Mouse (Mus musculus) lung, embryonic 14.5 days (tissue): Measurements from ENCODE around the gene Xrcc4. TPM values are rescaled to one million over a fixed set of nuclear protein-coding genes. Genes with fewer than 3 reads are reported as not detected.
A peak's percentile ranks its signal among the peaks of the same experiment; 100 is the strongest.

Experiments
- ATAC-seq: fragments of 200-750 bp; cut with Nextera tagmentation; 2 replicates; pipeline ENCODE4 v1.8.0; 2017; ENCODE audit warnings: mild to moderate bottlenecking, moderate TSS enrichment, moderate library complexity; ENCODE audit not compliant: insufficient read depth
- DNase-seq: peaks from one replicate; pipeline ENCODE4 v3.0.0-alpha.2; 2015
- H3K27ac ChIP-seq: fragments of 300-500 bp; sonication (generic); 2 replicates; pipeline ENCODE4 v1.5.1; 2014; ENCODE audit warnings: low read depth, mild to moderate bottlenecking, moderate library complexity
- H3K27me3 ChIP-seq: fragments of 300-500 bp; sonication (generic); 2 replicates; pipeline ENCODE4 v1.6.1; 2014; ENCODE audit warnings: low read length, control low read depth; ENCODE audit not compliant: insufficient read depth
- H3K36me3 ChIP-seq: fragments of 300-500 bp; sonication (generic); 2 replicates; pipeline ENCODE4 v1.6.1; 2014; ENCODE audit warnings: control low read depth; ENCODE audit not compliant: insufficient read depth
- H3K4me1 ChIP-seq: fragments of 300-500 bp; sonication (generic); 2 replicates; pipeline ENCODE4 v1.6.1; 2014; ENCODE audit warnings: antibody characterized with exemption, control low read depth; ENCODE audit not compliant: insufficient read depth
- H3K4me2 ChIP-seq: fragments of 300-500 bp; sonication (generic); 2 replicates; pipeline ENCODE4 v1.6.1; 2014; ENCODE audit warnings: mild to moderate bottlenecking
- H3K4me3 ChIP-seq: fragments of 300-500 bp; sonication (generic); 2 replicates; pipeline ENCODE4 v1.5.1; 2014; ENCODE audit warnings: low read depth, low read length
- H3K9ac ChIP-seq: fragments of 300-500 bp; sonication (generic); 2 replicates; pipeline ENCODE4 v1.6.1; 2014
- H3K9me3 ChIP-seq: fragments of 300-500 bp; sonication (generic); 2 replicates; pipeline ENCODE4 v1.6.1; 2016; ENCODE audit warnings: low read depth, low read length, control low read depth
- CTCF ChIP-seq: IDR thresholded peaks from 2 replicates; pipeline ENCODE4 v1.5.1; 2016; ENCODE audit warnings: antibody characterized with exemption, low read depth
- WGBS: fragments of 180-500 bp; shearing (Covaris S2); extraction: QIAGEN DNeasy Blood & Tissue Kit; methylation state at CpG from one replicate; pipeline ENCODE4 v1.1.7; 2014; 5-methylcytosine and 5-hydroxymethylcytosine counted together
- polyA plus RNA-seq: library from polyadenylated mRNA; unstranded; fragments of >200 nt; fragmentation: Nextera tagmentation; extraction: Ambion mirVana; gene quantifications from 2 replicates; pipeline ENCODE4 v1.2.1, GENCODE M21; 2014

Gene Xrcc4
- polyA plus RNA-seq, 1 experiment from 2014 or later, result 10.5 TPM

GRCm38 (mm10) chr13:89944354-89944753 lies 145.1 kb downstream of the Xrcc4 start:
- H3K4me1 ChIP-seq, result no peaks in the 10 kb centered on the region
- no peaks in the 10 kb centered on the region for H3K36me3 ChIP-seq
- no peaks in the 10 kb centered on the region for H3K27me3 ChIP-seq
- 61% methylated on average over 2 of the region's 2 CpGs for whole genome bisulfite sequencing
- H3K4me3 ChIP-seq, result no peak overlapping the region
- ATAC-seq, result no peak
- no peak for DNase-seq
- no peak for TF ChIP-seq CTCF
- no peak overlapping the region for H3K4me2 ChIP-seq
- no peak overlapping the region for H3K9ac ChIP-seq
- H3K27ac ChIP-seq, result no peak overlapping the region
- H3K9me3 ChIP-seq, result no peaks in the 10 kb centered on the region

GRCm38 (mm10) chr13:89929477-89929876 lies 159.9 kb downstream of the Xrcc4 start:
- H3K27me3 ChIP-seq, result no peaks in the 10 kb centered on the region
- H3K36me3 ChIP-seq, result no peaks in the 10 kb centered on the region
- TF ChIP-seq CTCF, result no peak
- H3K4me1 ChIP-seq, result no peaks in the 10 kb centered on the region
- 4% methylated on average over 3 of the region's 3 CpGs for WGBS
- no peaks in the 10 kb centered on the region for H3K9me3 ChIP-seq
- H3K4me2 ChIP-seq, result peak overlapping the region; percentile 32; the same call in 1 of the 2 replicates
- no peak overlapping the region for H3K4me3 ChIP-seq
- no peak overlapping the region for H3K27ac ChIP-seq
- ATAC-seq (no peak), DNase-seq (peak; percentile 68)
- no peak overlapping the region for H3K9ac ChIP-seq

GRCm38 (mm10) chr13:89918814-89919481 lies 170.5 kb downstream of the Xrcc4 start:
- ATAC-seq, result no peak

GRCm38 (mm10) chr13:89914332-89914731 lies 175.1 kb downstream of the Xrcc4 start:
- Histone ChIP-seq H3K27me3 (no peaks in the 10 kb centered on the region), H3K27ac (no peak overlapping the region), H3K36me3 (no peaks in the 10 kb centered on the region), H3K9me3 (no peaks in the 10 kb centered on the region), H3K9ac (no peak overlapping the region), H3K4me2 (no peak overlapping the region), H3K4me3 (no peak overlapping the region), H3K4me1 (no peaks in the 10 kb centered on the region)
- DNase-seq, result no peak
- no peak for ATAC-seq
- 74% methylated on average over 5 of the region's 5 CpGs for WGBS
- no peak for TF ChIP-seq CTCF

More at GRCm38 (mm10) chr13:89918814-89919481, 170.5 kb downstream of the Xrcc4 start:
- H3K27ac ChIP-seq, result no peak overlapping the region
- no peaks in the 10 kb centered on the region for H3K36me3 ChIP-seq
- WGBS, result 89% methylated on average over 3 of the region's 3 CpGs
- no peak for TF ChIP-seq CTCF
- no peak overlapping the region for H3K9ac ChIP-seq
- DNase-seq, result no peak
- no peaks in the 10 kb centered on the region for H3K27me3 ChIP-seq
- no peak overlapping the region for H3K4me3 ChIP-seq
- no peak overlapping the region for H3K4me2 ChIP-seq
- no peaks in the 10 kb centered on the region for H3K9me3 ChIP-seq
- H3K4me1 ChIP-seq, result no peaks in the 10 kb centered on the region

- ATAC-seq (no peak), DNase-seq (no peak)
- H3K4me1 ChIP-seq, result no peaks in the 10 kb centered on the region
- no peak overlapping the region for H3K9ac ChIP-seq
- 80% methylated on average over 6 of the region's 6 CpGs for WGBS
- H3K9me3 ChIP-seq, result no peaks in the 10 kb centered on the region
- H3K4me3 ChIP-seq, result no peak overlapping the region
- no peaks in the 10 kb centered on the region for H3K36me3 ChIP-seq
- no peak overlapping the region for H3K4me2 ChIP-seq
- TF ChIP-seq CTCF, result no peak
- H3K27me3 ChIP-seq, result no peaks in the 10 kb centered on the region
- H3K27ac ChIP-seq, result no peak overlapping the region
These were observed 175.5 kb downstream of the Xrcc4 start for GRCm38 (mm10) chr13:89913891-89914290.

GRCm38 (mm10) chr13:89906120-89906519 lies 183.3 kb downstream of the Xrcc4 start:
- Histone ChIP-seq H3K27me3 (no peaks in the 10 kb centered on the region), H3K36me3 (no peaks in the 10 kb centered on the region), H3K4me3 (no peak overlapping the region), H3K9me3 (no peaks in the 10 kb centered on the region), H3K27ac (no peak overlapping the region), H3K9ac (no peak overlapping the region), H3K4me1 (no peaks in the 10 kb centered on the region), H3K4me2 (no peak overlapping the region)
- no peak for TF ChIP-seq CTCF
- WGBS, result 33% methylated on average over 2 of the region's 2 CpGs
- ATAC-seq (no peak), DNase-seq (no peak)

GRCm38 (mm10) chr13:89899066-89899465 lies 190.3 kb downstream of the Xrcc4 start:
- no peak for DNase-seq
- Histone ChIP-seq H3K27ac (no peak overlapping the region), H3K4me3 (no peak overlapping the region), H3K9me3 (no peaks in the 10 kb centered on the region), H3K9ac (no peak overlapping the region), H3K27me3 (no peaks in the 10 kb centered on the region), H3K4me1 (no peaks in the 10 kb centered on the region), H3K36me3 (no peaks in the 10 kb centered on the region), H3K4me2 (no peak overlapping the region)
- ATAC-seq, result no peak
- 85% methylated on average over 4 of the region's 4 CpGs for WGBS
- TF ChIP-seq CTCF, result no peak
